Mouse (Mus musculus) naive thymus-derived CD4-positive, alpha-beta T cell, adult 5 months (primary cell): ENCODE data around the gene Sugp2. TPM values are rescaled to one million over a fixed set of nuclear protein-coding genes. Genes with fewer than 3 reads are reported as not detected.

Experiments used
- polyA plus RNA-seq: library from polyadenylated mRNA; unstranded; fragments of 100-300 nt; shearing (Covaris generic); gene quantifications from one replicate; pipeline ENCODE4 v1.2.1, GENCODE M21; 2017

Gene Sugp2
- 36.8 TPM for polyA plus RNA-seq

GRCm38 (mm10) chr8:70234080-70234780 lies at the start of gene Sugp2, which contains the start of gene Armc6:
Sugp2 (plus strand) TSS chr8:70234226.
Armc6 (minus strand) TSS chr8:70234466.

GRCm38 (mm10) chr8:70212112-70213055 lies 21.6 kb upstream of the Sugp2 start, which contains the start of gene Slc25a42:
Slc25a42 (minus strand) TSS chr8:70212305.

DNA sequence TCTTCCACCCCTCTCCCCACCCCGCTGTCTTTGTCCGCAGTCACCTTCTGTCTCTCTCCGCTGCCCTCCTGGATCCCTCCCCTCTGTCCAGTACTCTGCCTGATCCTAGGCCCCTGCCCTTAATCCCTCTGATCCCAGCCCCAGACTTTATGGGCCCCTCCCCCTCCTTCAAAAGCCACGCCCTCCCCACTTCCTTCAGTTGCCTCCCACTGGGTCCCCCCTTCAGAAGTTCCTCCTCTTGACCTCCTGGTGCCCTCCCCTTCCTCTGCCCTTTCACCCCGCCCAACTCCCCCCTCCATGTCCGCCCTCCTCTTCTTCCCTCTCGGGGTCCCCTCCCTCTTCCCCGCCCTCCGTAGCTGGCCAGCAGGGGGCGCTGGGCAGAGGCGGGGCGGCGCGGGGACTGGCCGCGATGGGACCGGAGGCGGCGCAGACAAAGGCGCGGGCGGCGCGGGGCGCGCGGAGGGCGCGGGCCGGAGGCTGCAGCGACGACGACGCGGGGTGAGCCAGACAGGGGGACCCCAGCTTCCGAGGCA lies 48.6 kb downstream of the Sugp2 start, which contains the start of gene Homer3:
Gene Homer3, plus strand, starts transcription at position 225 of the 533 bp plus-strand sequence.

DNA sequence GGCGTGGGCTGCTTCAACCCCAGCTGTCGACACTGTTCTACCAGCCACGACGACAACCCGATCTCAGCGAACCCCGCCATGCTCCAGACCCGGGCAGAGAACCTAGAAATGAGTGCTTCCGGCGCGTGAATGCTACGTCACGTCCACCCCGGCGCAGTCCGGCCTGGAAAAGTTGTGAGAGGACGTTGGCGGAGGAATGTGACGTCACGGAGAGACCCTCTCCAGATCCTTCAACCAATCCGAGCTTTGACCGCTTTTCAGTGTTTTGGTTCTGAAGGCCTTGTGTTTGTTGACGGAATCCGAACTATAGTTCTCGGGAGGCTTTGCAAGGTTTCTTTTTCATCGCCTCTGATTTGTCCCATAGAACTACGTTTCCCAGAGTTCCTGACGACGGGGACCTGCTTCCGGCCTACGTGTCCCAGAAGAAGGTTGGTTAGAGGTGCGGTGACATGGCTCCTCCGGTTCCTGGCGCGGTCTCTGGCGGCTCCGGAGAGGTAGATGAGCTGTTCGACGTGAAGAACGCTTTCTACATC lies 68.4 kb downstream of the Sugp2 start, which contains the start of the genes Ddx49 and Cope:
Gene Ddx49, minus strand, starts transcription at position 132 of the 533 bp plus-strand sequence.
Gene Cope, plus strand, starts transcription at position 161 of the 533 bp plus-strand sequence.

DNA sequence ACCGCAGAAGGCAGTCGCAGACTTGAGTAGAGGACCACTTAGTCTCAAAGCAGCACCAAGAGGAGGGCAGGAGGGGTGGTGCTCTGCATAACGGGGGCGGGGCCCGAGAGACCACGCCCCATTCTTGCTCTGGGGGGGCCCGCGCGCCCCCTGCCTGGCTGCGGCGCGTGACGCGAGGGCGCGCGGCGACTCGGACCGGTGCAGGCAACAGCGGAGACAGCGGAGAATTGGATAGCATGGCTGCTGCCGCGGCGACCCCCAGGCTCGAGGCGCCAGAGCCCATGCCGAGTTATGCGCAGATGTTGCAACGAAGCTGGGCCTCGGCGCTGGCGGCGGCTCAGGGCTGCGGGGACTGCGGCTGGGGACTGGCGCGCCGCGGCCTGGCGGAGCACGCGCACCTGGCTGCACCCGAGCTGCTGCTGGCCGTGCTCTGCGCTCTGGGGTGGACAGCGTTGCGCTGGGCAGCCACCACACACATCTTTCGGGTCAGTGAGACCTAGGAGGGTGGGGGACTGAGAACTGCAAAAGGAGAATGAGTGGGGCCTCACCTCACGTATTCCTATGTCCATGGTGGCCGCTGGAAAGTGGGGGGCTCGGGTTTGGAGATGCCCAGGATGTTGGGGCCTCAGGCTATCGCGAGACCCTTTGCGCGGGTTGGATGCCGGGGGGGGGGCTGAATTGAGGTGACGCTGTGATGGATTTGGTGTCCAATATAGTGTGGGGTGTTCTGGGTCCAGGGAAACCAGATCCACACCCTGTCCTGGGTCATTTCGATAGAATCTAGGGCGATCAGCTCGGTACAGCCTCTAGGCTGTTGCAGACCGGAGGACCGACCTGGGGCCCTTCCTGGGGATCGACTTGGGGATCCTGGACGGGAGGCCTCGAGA lies 81.8 kb downstream of the Sugp2 start, which contains the start of gene Cers1:
Gene Cers1, plus strand, starts transcription at position 152 of the 887 bp plus-strand sequence.

GRCm38 (mm10) chr8:70329124-70329834 lies 95.3 kb downstream of the Sugp2 start, which contains the start of gene Gdf1:
Gdf1 (plus strand) TSS chr8:70329817.

Other genes starting within 250 kb of the Sugp2 start
- 116 TPM for gene Gatad2a, start 237.8 kb upstream of the Sugp2 start, polyA plus RNA-seq
- 143 TPM for gene Mau2, start 191.5 kb upstream of the Sugp2 start, polyA plus RNA-seq
- gene Sugp1, start 191.4 kb upstream of the Sugp2 start, polyA plus RNA-seq: 52.6 TPM
- not detected for gene Tm6sf2, start 161.3 kb upstream of the Sugp2 start, polyA plus RNA-seq
- not detected for gene Hapln4, start 150.8 kb upstream of the Sugp2 start, polyA plus RNA-seq
- not detected for gene Ncan, start 113.4 kb upstream of the Sugp2 start, polyA plus RNA-seq
- 48.4 TPM for gene Nr2c2ap, start 102.9 kb upstream of the Sugp2 start, polyA plus RNA-seq
- 21.7 TPM for gene Rfxank, start 95.1 kb upstream of the Sugp2 start, polyA plus RNA-seq
- 36.2 TPM for gene Borcs8, start 94.7 kb upstream of the Sugp2 start, polyA plus RNA-seq
- gene Mef2b, start 94.5 kb upstream of the Sugp2 start, polyA plus RNA-seq: 0.97 TPM
- 45.8 TPM for gene Tmem161a, start 61.9 kb upstream of the Sugp2 start, polyA plus RNA-seq
- gene Slc25a42, start 21.9 kb upstream of the Sugp2 start, polyA plus RNA-seq: 7.9 TPM
- 11.5 TPM for gene Armc6, start 240 bp downstream of the Sugp2 start, polyA plus RNA-seq
- 2.6 TPM for gene Homer3, start 48.6 kb downstream of the Sugp2 start, polyA plus RNA-seq
- gene Ddx49, start 68.3 kb downstream of the Sugp2 start, polyA plus RNA-seq: 60.5 TPM
- 237 TPM for gene Cope, start 68.3 kb downstream of the Sugp2 start, polyA plus RNA-seq
- not detected for gene Cers1, start 81.5 kb downstream of the Sugp2 start, polyA plus RNA-seq
- 0.44 TPM for gene Gdf1, start 95.6 kb downstream of the Sugp2 start, polyA plus RNA-seq
- 88.8 TPM for gene Upf1, start 119.1 kb downstream of the Sugp2 start, polyA plus RNA-seq
- gene Comp, start 139.3 kb downstream of the Sugp2 start, polyA plus RNA-seq: 2.4 TPM
- gene Crtc1, start 205.4 kb downstream of the Sugp2 start, polyA plus RNA-seq: 12.2 TPM
- 9.8 TPM for gene Klhl26, start 242.7 kb downstream of the Sugp2 start, polyA plus RNA-seq